Mouse (Mus musculus) limb, embryonic 12.5 days (tissue): Measurements from ENCODE around the gene Gm5089. TPM values are rescaled to one million over a fixed set of nuclear protein-coding genes. Genes with fewer than 3 reads are reported as not detected.

Experiments
- polyA plus RNA-seq: library from polyadenylated mRNA; unstranded; fragments of >200 nt; fragmentation: Nextera tagmentation; extraction: Ambion mirVana; gene quantifications from 2 replicates; pipeline ENCODE4 v1.2.1, GENCODE M21; 2016

Gene Gm5089
- polyA plus RNA-seq, 1 experiment from 2014 or later, result 0.23 TPM

Other genes with a start within 250 kb of the Gm5089 start
- gene Zic5, start 14.6 kb upstream of the Gm5089 start, polyA plus RNA-seq, result 8.0 TPM in 2 replicates
- 6.2 and 8.0 TPM in 2 replicates for gene Zic2, start 24.3 kb upstream of the Gm5089 start, polyA plus RNA-seq
- 0.14 and 0.18 TPM in 2 replicates for gene Gm10837, start 39.5 kb upstream of the Gm5089 start, polyA plus RNA-seq
- gene Pcca, start 83.2 kb upstream of the Gm5089 start, polyA plus RNA-seq, result 34.5 and 37.7 TPM in 2 replicates